Mouse (Mus musculus): ENCODE measurements around the gene Dusp10. TPM values are rescaled to one million over a fixed set of nuclear protein-coding genes. Genes with fewer than 3 reads are reported as not detected.

Dusp10 gene
- polyA plus RNA-seq, 1 experiment = 7.0 TPM

- no peak for DNase-seq (ENCODE audit: low read depth)
- TF ChIP-seq POLR2A (IDR thresholded peaks at IDR 0.05; ENCODE audit: borderline replicate concordance, extremely low read depth, insufficient read depth, insufficient read length, poor library complexity, severe bottlenecking) = no peak
- TF ChIP-seq CTCF (IDR thresholded peaks at IDR 0.05; ENCODE audit: borderline replicate concordance, extremely low read depth, insufficient read depth, insufficient read length) = no peak
Observed at GRCm38 (mm10) chr1:184076756-184077155, 63.7 kb downstream of the Dusp10 start.

GRCm38 (mm10) chr1:184079304-184079703 is 66.2 kb downstream of the Dusp10 start:
- TF ChIP-seq POLR2A (IDR thresholded peaks at IDR 0.05; ENCODE audit: borderline replicate concordance, extremely low read depth, insufficient read depth, insufficient read length, poor library complexity, severe bottlenecking) = no peak
- TF ChIP-seq CTCF (IDR thresholded peaks at IDR 0.05; ENCODE audit: borderline replicate concordance, extremely low read depth, insufficient read depth, insufficient read length) = no peak
- DNase-seq (ENCODE audit: low read depth) = no peak

DNA sequence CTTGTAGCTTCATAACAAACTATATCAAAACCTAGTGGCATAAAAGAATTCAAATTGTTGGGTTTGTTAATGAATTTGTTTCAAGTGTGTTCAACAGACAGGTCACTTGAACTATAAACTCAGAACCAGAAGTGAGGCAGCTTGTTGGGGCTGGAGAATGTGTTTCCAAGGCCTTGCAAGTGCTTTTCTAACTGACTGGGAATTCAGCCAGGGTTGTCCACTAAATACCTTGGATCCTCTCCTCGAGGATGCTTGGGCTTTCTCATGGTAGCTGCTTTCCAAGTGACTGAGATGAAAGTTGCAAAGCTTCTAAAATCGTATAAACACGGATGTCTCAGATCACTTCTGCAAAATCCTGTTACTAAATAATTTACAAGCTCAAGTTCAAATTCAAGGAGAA is 69.6 kb downstream of the Dusp10 start:
- TF ChIP-seq POLR2A (IDR thresholded peaks at IDR 0.05; ENCODE audit: borderline replicate concordance, extremely low read depth, insufficient read depth, insufficient read length, poor library complexity, severe bottlenecking) = no peak
- no peak for TF ChIP-seq CTCF (IDR thresholded peaks at IDR 0.05; ENCODE audit: borderline replicate concordance, extremely low read depth, insufficient read depth, insufficient read length)

GRCm38 (mm10) chr1:184083166-184083565 is 70.1 kb downstream of the Dusp10 start:
- TF ChIP-seq CTCF (IDR thresholded peaks at IDR 0.05; ENCODE audit: borderline replicate concordance, extremely low read depth, insufficient read depth, insufficient read length) (no peak), POLR2A (IDR thresholded peaks at IDR 0.05; ENCODE audit: borderline replicate concordance, extremely low read depth, insufficient read depth, insufficient read length, poor library complexity, severe bottlenecking) (no peak)
- no peak for DNase-seq (ENCODE audit: low read depth)

More for the DNA sequence above, 69.6 kb downstream of the Dusp10 start:
- DNase-seq (ENCODE audit: low read depth) = no peak

DNA sequence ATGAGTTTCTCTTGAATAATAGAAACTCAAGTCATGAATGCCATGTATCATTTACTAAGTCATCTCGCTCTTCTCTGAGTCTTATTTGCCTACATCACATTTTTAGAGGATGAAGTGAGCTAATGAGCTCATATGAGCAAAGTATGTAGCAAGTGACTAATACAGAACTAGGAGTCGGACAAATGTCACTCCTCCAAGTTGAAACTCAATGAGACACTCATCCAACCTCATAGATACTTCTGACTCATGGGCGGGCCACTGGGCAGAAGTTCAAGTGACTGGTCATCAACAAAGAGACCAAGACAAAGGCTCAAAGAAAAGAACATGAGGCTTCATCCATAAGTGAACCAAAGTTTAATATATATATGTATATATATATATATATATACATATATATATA is 71.9 kb downstream of the Dusp10 start:
- TF ChIP-seq POLR2A (IDR thresholded peaks at IDR 0.05; ENCODE audit: borderline replicate concordance, extremely low read depth, insufficient read depth, insufficient read length, poor library complexity, severe bottlenecking) (no peak), CTCF (IDR thresholded peaks at IDR 0.05; ENCODE audit: borderline replicate concordance, extremely low read depth, insufficient read depth, insufficient read length) (no peak)
- no peak for DNase-seq (ENCODE audit: low read depth)

DNA sequence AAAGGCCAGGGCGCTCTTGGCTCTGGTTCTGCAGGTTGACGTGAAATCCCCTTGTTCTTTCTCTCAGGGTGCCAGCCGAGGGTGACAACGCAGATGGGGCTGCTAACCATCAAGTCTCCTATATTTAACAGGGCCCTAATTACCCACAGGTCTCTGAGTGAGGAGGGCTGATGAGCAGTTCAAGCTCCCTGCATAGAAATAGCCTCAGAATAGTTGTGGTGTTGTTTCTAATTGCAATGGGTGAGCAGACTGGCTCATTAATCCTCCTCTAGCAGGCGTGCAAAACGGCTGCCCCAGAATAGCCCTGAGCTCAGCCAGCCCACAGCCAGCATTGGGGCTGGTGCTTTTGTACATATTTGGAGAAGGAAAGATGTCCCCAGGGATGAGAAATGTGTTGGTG is 77.4 kb downstream of the Dusp10 start:
- DNase-seq (ENCODE audit: low read depth) = peak; percentile 79
- TF ChIP-seq POLR2A (IDR thresholded peaks at IDR 0.05; ENCODE audit: borderline replicate concordance, extremely low read depth, insufficient read depth, insufficient read length, poor library complexity, severe bottlenecking) = no peak
- no peak for TF ChIP-seq CTCF (IDR thresholded peaks at IDR 0.05; ENCODE audit: borderline replicate concordance, extremely low read depth, insufficient read depth, insufficient read length)

- TF ChIP-seq POLR2A (IDR thresholded peaks at IDR 0.05; ENCODE audit: borderline replicate concordance, extremely low read depth, insufficient read depth, insufficient read length, poor library complexity, severe bottlenecking) (no peak), CTCF (IDR thresholded peaks at IDR 0.05; ENCODE audit: borderline replicate concordance, extremely low read depth, insufficient read depth, insufficient read length) (no peak)
- peak; percentile 63 for DNase-seq (ENCODE audit: low read depth)
Observed at GRCm38 (mm10) chr1:184094914-184095313, 81.8 kb downstream of the Dusp10 start.

GRCm38 (mm10) chr1:184100414-184100813 is 87.3 kb downstream of the Dusp10 start:
- no peak for DNase-seq (ENCODE audit: low read depth)
- TF ChIP-seq POLR2A (IDR thresholded peaks at IDR 0.05; ENCODE audit: borderline replicate concordance, extremely low read depth, insufficient read depth, insufficient read length, poor library complexity, severe bottlenecking) (no peak), CTCF (IDR thresholded peaks at IDR 0.05; ENCODE audit: borderline replicate concordance, extremely low read depth, insufficient read depth, insufficient read length) (no peak)

DNA sequence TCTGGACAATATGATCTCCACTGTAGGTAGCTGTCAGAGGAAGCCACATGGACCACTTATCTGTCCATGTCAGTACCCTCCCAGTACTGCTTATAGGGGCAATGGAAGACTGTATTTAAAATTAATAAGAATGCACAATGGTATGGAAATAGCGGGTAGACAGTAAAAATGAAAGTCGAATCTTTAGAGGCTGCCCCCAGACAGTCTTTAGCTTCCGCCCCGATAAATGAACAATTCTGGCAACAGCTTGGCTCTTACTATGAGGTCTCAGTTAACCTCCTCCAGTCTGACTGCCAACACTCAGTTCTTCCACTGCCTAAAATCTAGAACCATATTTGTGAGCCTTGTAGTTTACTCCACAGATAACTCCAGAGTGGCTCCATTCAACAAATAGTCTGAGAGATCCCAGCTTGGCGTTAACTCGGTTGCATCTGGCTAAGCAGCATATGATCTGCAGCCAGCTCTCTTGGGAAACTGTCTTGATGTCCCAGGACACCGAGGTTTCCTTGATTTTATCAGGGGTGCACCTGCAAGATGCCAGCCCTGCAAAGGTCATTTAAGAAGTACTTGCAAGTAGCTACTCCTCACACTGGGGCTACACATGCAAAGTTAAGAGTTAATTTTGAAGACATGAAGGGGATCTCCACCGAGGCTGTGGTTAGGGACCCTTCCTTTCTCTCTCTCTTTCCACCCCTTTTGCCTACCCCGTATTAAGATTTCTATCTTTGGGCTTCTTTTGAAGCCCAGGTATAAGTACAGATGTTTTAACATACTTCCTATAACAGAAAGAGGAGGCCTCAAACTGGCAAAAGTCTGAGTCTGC is 88.0 kb downstream of the Dusp10 start:
- DNase-seq (ENCODE audit: low read depth) = no peak
- TF ChIP-seq POLR2A (IDR thresholded peaks at IDR 0.05; ENCODE audit: borderline replicate concordance, extremely low read depth, insufficient read depth, insufficient read length, poor library complexity, severe bottlenecking) (no peak), CTCF (IDR thresholded peaks at IDR 0.05; ENCODE audit: borderline replicate concordance, extremely low read depth, insufficient read depth, insufficient read length) (no peak)

GRCm38 (mm10) chr1:184101750-184102046 is 88.6 kb downstream of the Dusp10 start:
- DNase-seq (ENCODE audit: low read depth) = no peak
- TF ChIP-seq CTCF (IDR thresholded peaks at IDR 0.05; ENCODE audit: borderline replicate concordance, extremely low read depth, insufficient read depth, insufficient read length) (no peak), POLR2A (IDR thresholded peaks at IDR 0.05; ENCODE audit: borderline replicate concordance, extremely low read depth, insufficient read depth, insufficient read length, poor library complexity, severe bottlenecking) (no peak)

DNA sequence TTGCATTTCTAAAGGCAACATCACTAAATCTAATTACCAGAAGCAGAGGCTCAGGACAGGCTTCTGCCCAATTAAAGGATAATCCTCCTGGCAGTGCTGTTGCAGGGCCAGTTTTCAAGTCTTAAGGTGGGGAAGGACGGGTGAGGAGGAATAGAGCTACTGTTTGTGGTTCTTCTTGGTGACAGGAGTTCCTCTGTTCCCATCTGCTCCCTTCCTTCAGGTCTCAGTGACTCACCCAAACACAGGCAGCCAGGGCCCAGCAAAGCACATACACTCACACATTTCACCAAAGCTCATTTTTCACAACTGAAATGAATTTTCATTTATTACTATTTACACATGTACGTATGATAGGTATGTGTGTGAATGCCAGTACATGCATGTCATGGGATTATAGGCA is 93.7 kb downstream of the Dusp10 start:
- TF ChIP-seq POLR2A (IDR thresholded peaks at IDR 0.05; ENCODE audit: borderline replicate concordance, extremely low read depth, insufficient read depth, insufficient read length, poor library complexity, severe bottlenecking) (no peak), CTCF (IDR thresholded peaks at IDR 0.05; ENCODE audit: borderline replicate concordance, extremely low read depth, insufficient read depth, insufficient read length) (no peak)
- DNase-seq (ENCODE audit: low read depth) = no peak

GRCm38 (mm10) chr1:184107448-184107847 is 94.3 kb downstream of the Dusp10 start:
- DNase-seq (ENCODE audit: low read depth) = no peak
- no peak for TF ChIP-seq CTCF (IDR thresholded peaks at IDR 0.05; ENCODE audit: borderline replicate concordance, extremely low read depth, insufficient read depth, insufficient read length)
- no peak for TF ChIP-seq POLR2A (IDR thresholded peaks at IDR 0.05; ENCODE audit: borderline replicate concordance, extremely low read depth, insufficient read depth, insufficient read length, poor library complexity, severe bottlenecking)

Measured in brain, embryonic 14.5 days (tissue).